Mouse (Mus musculus): ENCODE measurements at regions not wholly inside any gene's neighbourhood (a gene's known extent, or its start where the extent isn't known, plus 50 kb on each side); places are given as distances from the start of the nearest gene placed in this dataset.

DNA sequence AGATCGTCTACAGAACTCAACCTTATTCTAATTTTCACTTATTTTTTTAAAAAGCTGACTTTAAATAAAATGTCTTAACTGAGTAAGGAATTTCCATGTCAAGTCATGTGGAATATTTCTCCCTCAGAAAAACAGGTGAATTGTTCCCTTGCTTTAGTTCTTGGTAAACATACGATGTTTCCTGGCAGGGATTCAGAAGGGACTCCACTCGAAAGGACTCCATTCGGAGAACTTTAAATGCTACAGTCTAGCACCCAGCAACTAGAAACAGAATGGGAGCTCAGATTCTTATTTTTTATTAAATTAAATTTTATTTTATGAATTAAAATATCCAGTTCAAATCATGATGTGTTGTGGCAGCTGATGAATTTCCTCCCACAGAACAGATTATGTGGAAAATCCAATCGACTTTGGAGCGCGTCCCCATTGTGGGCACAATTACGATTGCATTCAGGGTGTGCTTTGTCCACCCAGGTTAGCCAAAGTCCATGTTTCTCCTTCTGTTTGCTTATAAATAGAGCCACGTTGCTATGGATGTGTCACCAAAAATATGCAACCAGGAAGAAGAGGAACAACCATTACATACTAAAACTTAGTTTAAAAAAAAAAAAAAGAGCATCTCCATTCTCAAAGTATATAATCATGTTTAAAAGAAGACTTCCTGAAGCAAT is 230.5 kb upstream of the Fat1 start:
- no peak for DNase-seq (ENCODE audit: low read depth)
- TF ChIP-seq POLR2A (IDR thresholded peaks at IDR 0.05; ENCODE audit: borderline replicate concordance, extremely low read depth, insufficient read depth, insufficient read length, poor library complexity, severe bottlenecking) (no peak), CTCF (IDR thresholded peaks at IDR 0.05; ENCODE audit: borderline replicate concordance, extremely low read depth, insufficient read depth, insufficient read length) (no peak)

GRCm38 (mm10) chr8:44708659-44709170 is 226.5 kb upstream of the Fat1 start:
- no peak for DNase-seq (ENCODE audit: low read depth)
- no peak for TF ChIP-seq CTCF (IDR thresholded peaks at IDR 0.05; ENCODE audit: borderline replicate concordance, extremely low read depth, insufficient read depth, insufficient read length)
- TF ChIP-seq POLR2A (IDR thresholded peaks at IDR 0.05; ENCODE audit: borderline replicate concordance, extremely low read depth, insufficient read depth, insufficient read length, poor library complexity, severe bottlenecking), result no peak

DNA sequence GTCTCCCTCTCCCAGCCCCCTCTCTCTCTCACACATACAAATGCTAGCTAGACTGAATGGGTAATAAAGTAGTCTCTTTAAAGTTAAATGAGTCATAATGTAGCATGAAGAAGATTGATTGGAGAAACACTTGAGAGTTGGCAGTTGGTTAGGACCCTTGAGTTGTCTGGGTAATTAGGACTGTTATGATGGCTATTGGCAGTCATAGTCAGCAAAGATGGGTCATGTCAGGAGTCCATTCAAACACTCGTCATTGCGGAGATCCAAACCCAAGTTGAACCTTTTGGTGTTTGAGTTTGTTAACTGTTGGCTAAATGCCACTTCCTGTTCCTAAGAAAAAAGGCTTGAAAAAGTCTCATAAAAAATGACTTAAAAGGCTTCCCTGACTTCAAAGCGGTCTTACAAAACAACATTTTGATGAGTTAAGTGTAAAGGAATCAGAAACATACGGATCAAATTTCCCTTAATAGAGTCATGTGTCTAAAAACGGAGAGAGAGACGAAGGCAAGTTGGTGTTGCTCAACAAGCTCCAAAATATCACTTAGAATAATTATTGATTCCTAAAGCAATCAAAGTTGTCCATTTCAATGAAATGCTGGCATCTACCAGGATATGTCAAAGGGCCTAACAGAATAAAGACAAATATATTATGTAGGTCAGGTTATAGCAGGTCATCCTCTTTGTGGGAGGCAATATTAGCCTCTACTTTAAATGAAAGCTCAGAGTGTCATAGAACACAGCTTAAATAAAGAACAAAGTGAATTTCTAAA is 225.9 kb upstream of the Fat1 start:
- DNase-seq (ENCODE audit: low read depth), result peak; percentile 50
- TF ChIP-seq CTCF (IDR thresholded peaks at IDR 0.05; ENCODE audit: borderline replicate concordance, extremely low read depth, insufficient read depth, insufficient read length) (no peak), POLR2A (IDR thresholded peaks at IDR 0.05; ENCODE audit: borderline replicate concordance, extremely low read depth, insufficient read depth, insufficient read length, poor library complexity, severe bottlenecking) (no peak)

DNA sequence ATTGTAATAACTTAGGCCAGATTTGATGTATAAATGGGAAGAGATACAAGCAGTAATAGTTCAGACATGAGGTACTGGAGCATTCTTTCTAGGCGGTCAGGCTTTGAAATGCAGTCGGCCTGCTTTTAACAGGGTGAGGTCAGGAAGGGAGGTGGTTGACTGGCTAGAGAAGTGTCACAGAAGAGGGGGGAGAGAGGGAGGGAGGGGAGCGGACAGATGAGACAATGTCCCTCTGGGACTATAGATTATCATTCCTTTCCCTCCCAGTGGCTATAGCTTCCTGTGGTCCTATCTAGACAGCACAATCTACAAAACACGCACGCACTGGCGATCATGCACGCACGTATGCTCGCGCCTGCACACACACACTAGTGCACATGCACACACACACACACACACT is 200.7 kb upstream of the Fat1 start:
- TF ChIP-seq POLR2A (IDR thresholded peaks at IDR 0.05; ENCODE audit: borderline replicate concordance, extremely low read depth, insufficient read depth, insufficient read length, poor library complexity, severe bottlenecking), result no peak
- no peak for TF ChIP-seq CTCF (IDR thresholded peaks at IDR 0.05; ENCODE audit: borderline replicate concordance, extremely low read depth, insufficient read depth, insufficient read length)
- no peak for DNase-seq (ENCODE audit: low read depth)

- TF ChIP-seq CTCF (IDR thresholded peaks at IDR 0.05; ENCODE audit: borderline replicate concordance, extremely low read depth, insufficient read depth, insufficient read length) (no peak), POLR2A (IDR thresholded peaks at IDR 0.05; ENCODE audit: borderline replicate concordance, extremely low read depth, insufficient read depth, insufficient read length, poor library complexity, severe bottlenecking) (no peak)
- no peak for DNase-seq (ENCODE audit: low read depth)
These were observed 199.4 kb upstream of the Fat1 start for GRCm38 (mm10) chr8:44735801-44736200.

GRCm38 (mm10) chr8:44743353-44743752 is 191.9 kb upstream of the Fat1 start:
- DNase-seq (ENCODE audit: low read depth), result no peak
- TF ChIP-seq CTCF (IDR thresholded peaks at IDR 0.05; ENCODE audit: borderline replicate concordance, extremely low read depth, insufficient read depth, insufficient read length) (no peak), POLR2A (IDR thresholded peaks at IDR 0.05; ENCODE audit: borderline replicate concordance, extremely low read depth, insufficient read depth, insufficient read length, poor library complexity, severe bottlenecking) (no peak)

- DNase-seq (ENCODE audit: low read depth), result peak; percentile 62
- TF ChIP-seq CTCF (IDR thresholded peaks at IDR 0.05; ENCODE audit: borderline replicate concordance, extremely low read depth, insufficient read depth, insufficient read length) (no peak), POLR2A (IDR thresholded peaks at IDR 0.05; ENCODE audit: borderline replicate concordance, extremely low read depth, insufficient read depth, insufficient read length, poor library complexity, severe bottlenecking) (no peak)
These were observed 190.1 kb upstream of the Fat1 start for GRCm38 (mm10) chr8:44744991-44745658.

GRCm38 (mm10) chr8:44758727-44759126 is 176.5 kb upstream of the Fat1 start:
- peak; percentile 74 for DNase-seq (ENCODE audit: low read depth)

GRCm38 (mm10) chr8:44762731-44763130 is 172.5 kb upstream of the Fat1 start:
- no peak for DNase-seq (ENCODE audit: low read depth)
- no peak for TF ChIP-seq POLR2A (IDR thresholded peaks at IDR 0.05; ENCODE audit: borderline replicate concordance, extremely low read depth, insufficient read depth, insufficient read length, poor library complexity, severe bottlenecking)
- no peak for TF ChIP-seq CTCF (IDR thresholded peaks at IDR 0.05; ENCODE audit: borderline replicate concordance, extremely low read depth, insufficient read depth, insufficient read length)

More at GRCm38 (mm10) chr8:44758727-44759126, 176.5 kb upstream of the Fat1 start:
- no peak for TF ChIP-seq CTCF (IDR thresholded peaks at IDR 0.05; ENCODE audit: borderline replicate concordance, extremely low read depth, insufficient read depth, insufficient read length)
- no peak for TF ChIP-seq POLR2A (IDR thresholded peaks at IDR 0.05; ENCODE audit: borderline replicate concordance, extremely low read depth, insufficient read depth, insufficient read length, poor library complexity, severe bottlenecking)

- no peak for DNase-seq (ENCODE audit: low read depth)
- no peak for TF ChIP-seq CTCF (IDR thresholded peaks at IDR 0.05; ENCODE audit: borderline replicate concordance, extremely low read depth, insufficient read depth, insufficient read length)
These were observed 170.1 kb upstream of the Fat1 start for GRCm38 (mm10) chr8:44765194-44765593.

GRCm38 (mm10) chr8:44765677-44766076 is 169.6 kb upstream of the Fat1 start:
- TF ChIP-seq CTCF (IDR thresholded peaks at IDR 0.05; ENCODE audit: borderline replicate concordance, extremely low read depth, insufficient read depth, insufficient read length) (no peak), POLR2A (IDR thresholded peaks at IDR 0.05; ENCODE audit: borderline replicate concordance, extremely low read depth, insufficient read depth, insufficient read length, poor library complexity, severe bottlenecking) (no peak)

More at GRCm38 (mm10) chr8:44765677-44766076, 169.6 kb upstream of the Fat1 start:
- DNase-seq (ENCODE audit: low read depth), result no peak

Measured in brain, embryonic 14.5 days (tissue).